Mouse (Mus musculus) gastrocnemius, adult 2 months (tissue): ENCODE measurements around the gene Slc11a1. TPM values are rescaled to one million over a fixed set of nuclear protein-coding genes. Genes with fewer than 3 reads are reported as not detected.

ENCODE experiments used
- DNase-seq: peaks from one replicate; pipeline ENCODE4 v3.0.0; 2022
- H3K27ac ChIP-seq: fragments of 200-600 bp; 2 replicates; pipeline ENCODE4 v1.8.1; 2022; ENCODE audit warnings: mild to moderate bottlenecking
- H3K4me3 ChIP-seq: fragments of 200-600 bp; 2 replicates; pipeline ENCODE4 v1.8.1; 2022; ENCODE audit warnings: mild to moderate bottlenecking, moderate library complexity
- CTCF ChIP-seq: fragments of 200-600 bp; IDR thresholded peaks from 2 replicates; pipeline ENCODE4 v1.8.1; 2022; ENCODE audit warnings: antibody characterized with exemption, mild to moderate bottlenecking, moderate library complexity
- intact Hi-C: fragments of 180-260 bp; cut with DNase I; formaldehyde crosslinking; loops from one replicate; pipeline ENCODE4 v1.15.1; 2025
- total RNA-seq, 2 experiments: library from RNA; stranded (reverse); gene quantifications; 2 replicates each; pipeline ENCODE4 v1.2.3; 2021

Gene Slc11a1
- total RNA-seq, 2 experiments from 2014 or later, result 3.8 to 5.6 TPM

- H3K4me3 ChIP-seq, result no peak overlapping the region
- no peak for DNase-seq
- TF ChIP-seq CTCF, result no peak
- no peak overlapping the region for H3K27ac ChIP-seq
- intact Hi-C loops, result no loop called here
Measured at GRCm38 (mm10) chr1:74383385-74383784, 8.4 kb downstream of the Slc11a1 start.

- DNase-seq, result no peak
- TF ChIP-seq CTCF, result no peak
- intact Hi-C loops, result no loop called here
- Histone ChIP-seq H3K4me3 (no peak overlapping the region), H3K27ac (no peak overlapping the region)
Measured at GRCm38 (mm10) chr1:74384525-74384924, 9.5 kb downstream of the Slc11a1 start.

DNA sequence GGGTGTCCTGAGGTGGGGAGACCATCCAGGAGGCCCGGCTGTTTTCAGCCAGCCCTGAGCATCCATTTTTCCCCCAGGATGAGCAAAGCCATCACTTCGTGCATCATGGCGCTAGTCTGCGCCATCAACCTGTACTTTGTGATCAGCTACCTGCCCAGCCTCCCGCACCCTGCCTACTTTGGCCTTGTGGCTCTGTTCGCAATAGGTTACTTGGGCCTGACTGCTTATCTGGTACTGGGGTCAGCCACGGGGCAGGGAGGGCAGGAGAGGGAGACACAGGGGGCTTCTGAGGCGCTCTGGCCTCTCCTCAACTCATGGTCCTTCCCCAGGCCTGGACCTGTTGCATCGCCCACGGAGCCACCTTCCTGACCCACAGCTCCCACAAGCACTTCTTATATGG is 10.1 kb downstream of the Slc11a1 start:
- no peak overlapping the region for H3K4me3 ChIP-seq
- intact Hi-C loops, result loop anchor here (5.0 kb wide), 1 partner anchor 178 kb away; no protein-coding TSS in a partner anchor

DNA sequence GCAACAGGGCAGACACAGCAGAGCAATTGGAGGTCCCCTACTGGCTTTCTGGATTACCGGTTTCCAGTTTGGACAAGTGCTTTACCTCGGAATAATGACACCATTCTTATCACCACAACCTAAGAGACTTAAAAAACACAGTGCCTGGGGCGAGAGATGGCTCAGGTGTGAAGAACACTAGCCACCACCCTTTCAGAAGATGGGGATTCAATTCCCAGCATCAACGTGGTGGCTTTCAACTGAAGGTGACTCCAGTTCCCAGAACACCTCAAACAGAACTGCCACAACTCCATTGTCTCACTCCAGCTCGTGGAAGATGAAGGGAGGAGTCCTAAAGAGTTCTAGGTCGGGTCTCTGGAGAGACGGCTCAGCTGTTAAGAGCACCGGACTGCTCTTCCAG is 10.5 kb downstream of the Slc11a1 start:
- H3K27ac ChIP-seq, result peak overlapping the region; percentile 98; the same call in 1 of the 2 replicates
- intact Hi-C loops, result loop anchor here (5.0 kb wide), 1 partner anchor 178 kb away; no protein-coding TSS in a partner anchor
- TF ChIP-seq CTCF, result no peak
- no peak overlapping the region for H3K4me3 ChIP-seq
- DNase-seq, result no peak

More for the DNA sequence above, 10.1 kb downstream of the Slc11a1 start:
- no peak for TF ChIP-seq CTCF
- DNase-seq, result no peak
- H3K27ac ChIP-seq, result no peak overlapping the region

GRCm38 (mm10) chr1:74386363-74386713 is 11.3 kb downstream of the Slc11a1 start:
- no peak for DNase-seq
- intact Hi-C loops, result loop anchor here (5.0 kb wide), 1 partner anchor 179 kb away; no protein-coding TSS in a partner anchor
- H3K27ac ChIP-seq, result peak overlapping the region; percentile 98
- peak overlapping the region; percentile 69 for H3K4me3 ChIP-seq
- TF ChIP-seq CTCF, result no peak

DNA sequence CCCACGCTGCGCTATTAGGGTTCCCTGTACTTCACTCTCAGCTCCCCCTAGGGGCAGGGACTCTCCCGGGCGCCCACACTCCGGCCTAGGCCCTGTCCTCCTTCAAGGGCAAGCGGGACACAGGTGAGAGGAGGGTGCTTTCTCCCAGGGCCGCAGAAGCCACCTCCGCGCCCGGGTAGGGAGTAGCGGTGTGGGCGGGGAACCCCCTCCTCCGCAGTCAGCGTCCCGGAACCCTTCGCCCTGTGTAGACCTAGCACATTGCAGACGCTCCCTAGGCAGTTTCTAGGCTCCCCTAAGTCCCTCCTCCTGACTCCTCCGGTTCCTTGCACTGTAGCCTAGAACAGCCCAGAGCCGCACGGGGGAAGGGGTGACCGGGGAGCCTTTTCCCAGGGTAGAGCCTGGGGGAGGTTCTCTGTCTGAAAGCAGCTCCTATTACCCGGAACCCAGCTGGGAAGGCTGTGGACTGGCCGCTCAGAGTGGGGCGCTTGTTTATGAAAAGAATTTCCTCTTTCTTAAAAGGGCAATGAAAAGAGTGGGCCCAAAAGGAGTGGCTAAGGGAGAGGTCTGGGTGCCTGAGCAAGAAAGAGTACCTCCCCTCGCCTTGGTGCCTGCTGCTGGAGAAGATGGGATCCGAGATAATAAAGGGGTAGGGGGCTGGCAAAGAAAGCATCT is 11.9 kb downstream of the Slc11a1 start:
- peak; percentile 77 for TF ChIP-seq CTCF
- intact Hi-C loops, result loop anchor here (5.0 kb wide), 1 partner anchor 180 kb away; no protein-coding TSS in a partner anchor
- peak overlapping the region; percentile 69 for H3K4me3 ChIP-seq
- DNase-seq, result peak; percentile 95
- peak overlapping the region; percentile 98 for H3K27ac ChIP-seq

DNA sequence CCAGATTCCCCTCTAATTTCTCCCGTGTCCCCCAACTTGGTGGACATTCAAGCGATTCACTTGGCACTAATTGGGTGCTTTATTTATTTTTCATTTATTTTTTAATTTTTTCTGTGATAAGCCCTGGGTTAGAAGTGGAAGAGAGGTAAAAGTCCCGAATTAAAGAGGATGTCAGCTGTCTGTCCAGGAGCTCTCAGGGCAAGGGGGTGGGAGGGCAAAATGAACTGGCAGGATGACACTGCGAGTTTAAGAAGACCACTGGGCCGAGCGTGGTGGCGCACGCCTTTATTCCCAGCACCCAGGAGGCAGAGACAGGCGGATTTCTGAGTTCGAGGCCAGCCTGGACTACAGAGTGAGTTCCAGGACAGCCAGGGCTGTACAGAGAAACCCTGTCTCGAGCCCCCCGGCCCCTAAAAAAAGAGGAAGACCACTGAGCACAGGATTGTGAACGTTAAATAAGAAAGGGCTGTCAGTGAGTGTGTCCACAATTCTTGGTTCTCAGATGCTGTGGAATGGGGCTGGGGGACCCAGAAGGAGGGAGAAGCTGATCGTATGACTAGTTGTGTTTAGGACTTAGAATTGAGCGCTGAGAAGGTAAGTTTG is 12.5 kb downstream of the Slc11a1 start:
- H3K4me3 ChIP-seq, result peak overlapping the region; percentile 69
- intact Hi-C loops, result loop anchor here (5.0 kb wide), 1 partner anchor 180 kb away; no protein-coding TSS in a partner anchor
- no peak for DNase-seq
- TF ChIP-seq CTCF, result no peak
- H3K27ac ChIP-seq, result peak overlapping the region; percentile 98

GRCm38 (mm10) chr1:74388398-74388920 is 13.5 kb downstream of the Slc11a1 start:
- Histone ChIP-seq H3K27ac (peak overlapping the region; percentile 98), H3K4me3 (no peak overlapping the region)
- intact Hi-C loops, result loop anchor here (5.0 kb wide), 1 partner anchor 181 kb away; no protein-coding TSS in a partner anchor
- no peak for DNase-seq
- TF ChIP-seq CTCF, result no peak

DNA sequence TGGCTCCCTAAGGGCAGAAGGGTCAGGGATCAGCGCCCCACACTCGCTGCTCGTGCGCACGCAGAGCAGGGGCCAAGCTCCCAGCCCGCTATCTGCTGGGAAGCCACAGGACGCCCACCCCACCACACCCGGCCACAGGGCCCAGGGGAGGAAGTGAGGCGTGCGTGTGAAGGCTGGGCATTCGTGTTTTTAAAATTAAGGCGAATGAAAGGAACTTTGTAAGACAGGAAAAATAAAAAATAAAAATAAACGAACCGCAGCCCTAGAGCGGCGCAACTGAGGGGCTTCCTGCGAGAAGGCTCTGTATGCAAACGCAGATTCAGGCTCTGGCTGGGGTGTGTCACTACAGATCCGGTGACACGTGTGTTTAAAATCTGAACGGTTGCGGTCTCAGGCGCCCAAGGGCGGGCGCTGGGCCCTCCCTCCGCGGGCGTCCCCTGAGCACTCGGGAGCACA is 14.9 kb downstream of the Slc11a1 start:
- DNase-seq, result peak; percentile 58
- TF ChIP-seq CTCF, result no peak

DNA sequence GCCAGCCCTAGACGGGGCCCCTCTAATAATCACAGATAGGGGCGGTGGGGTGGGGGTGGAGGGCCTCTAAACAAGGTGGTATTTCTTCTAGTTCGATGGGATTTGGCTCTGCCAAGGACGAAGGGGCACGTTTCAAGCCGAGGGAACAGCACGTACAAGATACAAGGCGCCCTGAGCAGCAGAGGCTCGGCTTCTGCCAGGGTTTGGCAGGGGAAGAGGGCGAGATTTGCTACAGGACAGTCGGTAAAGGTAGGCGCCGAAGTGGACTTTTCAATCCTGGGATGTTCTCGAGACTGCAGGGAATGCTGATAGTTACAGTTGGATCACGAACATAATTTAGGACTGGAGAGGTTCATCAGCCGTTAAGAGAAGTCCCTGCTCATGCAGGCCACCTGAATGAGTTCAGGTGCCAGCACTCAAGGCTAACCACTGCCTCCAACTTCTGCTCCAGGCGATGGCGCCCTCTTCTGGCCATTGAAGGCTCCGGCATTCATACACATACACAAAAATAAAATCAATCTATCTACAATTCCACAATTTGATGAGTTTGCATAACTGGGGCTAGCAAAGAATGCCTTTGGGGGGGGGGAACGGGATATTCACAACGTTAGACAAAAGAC is 15.4 kb downstream of the Slc11a1 start:
- peak overlapping the region; percentile 99 for H3K4me3 ChIP-seq
- H3K27ac ChIP-seq, result peak overlapping the region; percentile 98
- peak; percentile 81 for DNase-seq
- TF ChIP-seq CTCF, result peak; percentile 77
- intact Hi-C loops, result loop anchor here (10.0 kb wide), 1 partner anchor 924 kb away; the partner anchor contains the start of gene Dnpep

More for the DNA sequence above, 14.9 kb downstream of the Slc11a1 start:
- H3K4me3 ChIP-seq, result peak overlapping the region; percentile 99
- H3K27ac ChIP-seq, result peak overlapping the region; percentile 98
- intact Hi-C loops, result loop anchor here (5.0 to 10.0 kb wide), 2 partner anchors 183 to 925 kb away; partner anchors contain the start of gene Dnpep

- intact Hi-C loops, result loop anchor here (10.0 kb wide), 1 partner anchor 924 kb away; the partner anchor contains the start of gene Dnpep
- peak within 1 kb of the TSS; percentile 99 for H3K4me3 ChIP-seq
- TF ChIP-seq CTCF, result no peak
- DNase-seq, result peak; percentile 100
- peak within 1 kb of the TSS; percentile 98 for H3K27ac ChIP-seq
Measured at GRCm38 (mm10) chr1:74390924-74391748, 16.1 kb downstream of the Slc11a1 start, which contains the start of gene Ctdsp1. TSS of gene Ctdsp1 (plus strand) at chr1:74391509.
